Mouse (Mus musculus): Measurements from ENCODE around the gene Nhlrc4. TPM values are rescaled to one million over a fixed set of nuclear protein-coding genes. Genes with fewer than 3 reads are reported as not detected.

Gene Nhlrc4
- total RNA-seq (2021) (not detected), polyA plus RNA-seq (2012; rRNA removed) (not detected in 2 replicates)
- long read RNA-seq: 0 reads

GRCm38 (mm10) chr17:25944366-25945163 is at the start of gene Nhlrc4, which contains the start of gene Pigq:
TSS of gene Nhlrc4 (minus strand) at chr17:25944961.
TSS of gene Pigq (minus strand) at chr17:25944936.
- no peak for DNase-seq

GRCm38 (mm10) chr17:25993489-25993888 is 48.7 kb upstream of the Nhlrc4 start:
- no peak for DNase-seq

- no peak for DNase-seq
Measured at GRCm38 (mm10) chr17:25992274-25992673, 47.5 kb upstream of the Nhlrc4 start.

- no peak for DNase-seq
Measured at GRCm38 (mm10) chr17:25990331-25990730, 45.6 kb upstream of the Nhlrc4 start.

GRCm38 (mm10) chr17:25985306-25986294 is 40.8 kb upstream of the Nhlrc4 start, which contains the start of gene Capn15:
TSS of gene Capn15 (minus strand) at chr17:25985796.
- peak; percentile 96 for DNase-seq

- no peak for DNase-seq
Measured at GRCm38 (mm10) chr17:25984556-25985305, 40.0 kb upstream of the Nhlrc4 start.

GRCm38 (mm10) chr17:25984066-25984465 is 39.3 kb upstream of the Nhlrc4 start:
- DNase-seq: no peak

GRCm38 (mm10) chr17:25982913-25983312 is 38.2 kb upstream of the Nhlrc4 start:
- DNase-seq: no peak

GRCm38 (mm10) chr17:25980854-25981253 is 36.1 kb upstream of the Nhlrc4 start:
- peak; percentile 24 for DNase-seq

GRCm38 (mm10) chr17:25979829-25980738 is 35.3 kb upstream of the Nhlrc4 start:
- DNase-seq: no peak

- no peak for DNase-seq
Measured at GRCm38 (mm10) chr17:25970954-25971707, 26.4 kb upstream of the Nhlrc4 start.

GRCm38 (mm10) chr17:25970448-25970847 is 25.7 kb upstream of the Nhlrc4 start:
- DNase-seq: no peak

GRCm38 (mm10) chr17:25968176-25968575 is 23.4 kb upstream of the Nhlrc4 start:
- no peak for DNase-seq

GRCm38 (mm10) chr17:25967652-25968051 is 22.9 kb upstream of the Nhlrc4 start:
- DNase-seq: no peak

GRCm38 (mm10) chr17:25964271-25964670 is 19.5 kb upstream of the Nhlrc4 start:
- DNase-seq: no peak

GRCm38 (mm10) chr17:25962413-25962905 is 17.7 kb upstream of the Nhlrc4 start:
- no peak for DNase-seq

GRCm38 (mm10) chr17:25961566-25961965 is 16.8 kb upstream of the Nhlrc4 start:
- no peak for DNase-seq

GRCm38 (mm10) chr17:25959630-25960467 is 15.1 kb upstream of the Nhlrc4 start:
- no peak for DNase-seq

Measured in adrenal gland, adult 2 months (tissue).